Mouse (Mus musculus) right cerebral cortex, postnatal 14 days (tissue): Measurements from ENCODE around the gene Eipr1.

ENCODE experiments used
- DNase-seq: peaks from one replicate; pipeline ENCODE4 v3.0.0; 2022

The Eipr1 gene

DNA sequence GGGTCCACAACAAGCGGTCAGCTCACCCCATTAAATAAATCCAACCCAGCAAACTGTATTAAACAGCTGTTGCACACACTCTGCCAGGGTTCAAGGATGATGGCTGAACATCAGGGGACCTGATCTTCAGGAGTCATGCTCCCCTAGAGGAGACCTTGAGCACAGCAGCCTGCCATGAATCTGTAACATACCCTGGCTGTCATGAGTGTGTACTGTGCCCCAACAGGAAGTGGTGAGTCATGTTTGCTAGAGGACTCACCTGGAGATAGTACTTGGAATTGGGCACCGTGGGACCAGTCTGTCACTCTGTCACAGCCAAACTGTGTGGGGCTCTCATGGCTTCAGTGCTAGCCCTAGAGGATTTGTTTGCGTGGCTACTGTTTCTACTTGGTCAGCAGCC, 77.9 kb downstream of the Eipr1 start:
- DNase-seq, result no peak

DNA sequence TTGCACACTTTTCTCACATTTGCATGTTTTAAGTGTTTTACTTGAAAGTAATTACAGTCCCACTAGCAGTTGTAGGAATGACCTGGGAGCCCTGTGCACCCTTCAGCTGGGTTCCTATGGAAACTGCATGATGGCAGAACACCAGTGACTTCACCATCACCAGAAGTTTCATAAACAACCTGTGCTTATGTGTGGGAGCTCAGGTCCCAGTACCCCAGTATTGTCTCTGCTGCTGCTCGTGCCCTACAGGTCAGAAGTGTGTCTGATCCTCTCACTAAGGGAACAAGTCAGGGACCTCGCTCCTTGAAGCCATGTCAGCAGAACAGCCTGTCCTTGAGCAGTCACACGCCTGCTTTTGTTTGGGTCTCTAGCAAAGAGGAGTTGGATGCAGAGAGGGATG, 78.9 kb downstream of the Eipr1 start:
- no peak for DNase-seq

DNA sequence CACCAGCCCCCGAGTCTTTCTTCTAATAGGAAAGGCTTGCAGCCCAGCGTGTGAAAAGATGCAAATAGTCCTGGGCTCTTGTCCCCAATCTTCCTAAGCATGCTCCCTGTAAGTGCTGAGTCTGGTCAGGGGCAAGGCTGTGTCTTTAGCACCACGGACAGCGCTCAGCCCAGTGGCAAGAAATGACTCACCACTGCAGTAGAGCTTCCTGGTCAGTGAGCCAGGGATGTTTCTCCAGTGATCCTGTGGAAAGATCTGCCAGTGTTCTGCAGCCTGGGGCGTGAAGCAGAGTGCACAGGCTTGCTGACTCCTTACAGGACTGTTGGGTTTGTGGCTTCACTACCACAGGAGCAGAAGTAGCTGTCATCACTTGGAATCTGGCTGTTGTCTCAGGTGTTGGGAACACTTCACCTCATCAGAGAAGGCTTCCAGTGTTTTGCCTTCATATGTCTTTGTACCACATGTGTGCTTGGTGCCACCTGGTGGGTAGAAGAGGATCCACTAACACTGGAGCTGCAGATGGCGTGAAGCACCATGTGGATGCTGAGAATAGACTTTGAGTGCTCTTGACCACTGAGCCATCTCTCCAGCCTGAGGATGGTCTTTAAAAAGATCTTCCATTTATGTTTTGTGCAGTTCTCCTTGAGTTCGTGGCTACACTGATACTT, 79.6 kb downstream of the Eipr1 start:
- peak; percentile 34 for DNase-seq

DNA sequence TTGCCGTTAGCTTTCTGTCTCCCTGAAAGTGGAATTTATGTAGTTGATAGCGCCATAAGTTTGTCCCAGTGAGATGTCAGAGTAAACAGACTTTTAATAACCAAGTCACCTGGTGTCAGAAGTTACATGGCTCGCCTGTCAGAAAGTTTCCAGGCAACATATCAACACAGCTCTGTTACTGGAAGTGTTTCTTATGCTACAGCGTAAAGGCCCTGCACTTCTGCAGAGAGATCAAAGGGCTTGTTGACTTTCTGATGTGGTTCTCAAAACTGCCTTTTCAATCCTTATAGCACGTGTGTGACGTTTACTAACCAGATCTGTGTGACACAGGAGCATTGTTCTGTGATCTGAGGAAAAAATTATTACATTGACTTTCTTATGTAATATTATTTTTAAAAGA, 82.7 kb downstream of the Eipr1 start:
- DNase-seq, result no peak

DNA sequence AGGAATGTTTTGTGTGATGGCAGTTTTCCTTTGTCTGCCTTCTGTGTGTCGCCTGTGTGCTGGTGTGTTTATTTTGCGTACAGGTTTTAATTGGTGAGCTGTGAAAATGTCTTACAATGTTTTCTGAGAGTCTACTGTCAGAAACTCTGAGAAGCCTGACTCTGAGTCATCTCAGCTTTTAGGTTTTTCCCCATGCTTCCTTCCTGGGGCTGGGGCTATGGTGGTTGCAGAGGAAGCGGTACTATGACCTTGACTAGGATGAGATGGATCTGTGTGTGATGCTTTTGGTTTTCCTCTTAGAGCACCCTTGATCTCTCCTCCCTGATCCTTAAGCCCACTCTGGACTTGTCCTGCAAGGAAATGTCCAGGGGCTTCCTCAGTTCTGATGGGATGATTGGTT, 84.1 kb downstream of the Eipr1 start:
- no peak for DNase-seq

DNA sequence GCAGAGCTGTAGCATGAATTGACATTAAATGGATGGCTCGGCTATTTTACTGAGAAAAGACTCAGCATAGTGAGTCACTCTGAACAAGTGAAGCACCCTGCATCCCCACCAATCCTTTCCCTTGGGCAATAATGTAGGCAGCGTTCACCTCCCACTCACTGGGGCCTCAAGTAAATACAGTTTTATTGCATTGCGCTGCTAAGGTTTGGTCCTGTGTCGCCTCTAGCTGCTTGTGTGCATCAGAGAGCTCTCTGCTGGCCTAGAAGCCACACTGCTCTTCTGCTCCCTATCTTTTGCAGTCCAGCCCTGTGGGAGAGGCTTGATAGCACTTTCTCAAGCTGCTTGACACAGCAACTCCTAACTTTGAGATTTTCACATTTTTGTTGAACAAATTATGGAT, 86.7 kb downstream of the Eipr1 start:
- DNase-seq, result no peak

DNA sequence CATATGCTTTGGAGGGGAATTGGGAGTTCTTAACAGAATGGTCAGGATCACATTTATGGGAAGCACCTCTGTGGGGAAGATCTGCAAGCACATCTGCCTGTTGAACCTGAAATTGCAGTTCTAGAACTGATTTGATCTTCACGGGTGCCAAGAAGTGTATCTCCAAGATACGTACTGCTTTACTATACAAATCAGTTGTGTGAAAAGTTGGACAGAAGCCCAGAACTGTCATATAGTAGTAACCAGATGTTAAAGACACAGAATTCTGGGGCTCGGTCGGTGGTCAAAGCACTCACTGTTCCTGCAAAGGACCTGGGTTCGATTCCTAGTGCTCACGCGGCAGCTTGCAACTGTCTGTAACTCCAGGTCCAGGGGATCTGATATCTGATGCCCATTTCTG, 87.4 kb downstream of the Eipr1 start:
- DNase-seq, result no peak

DNA sequence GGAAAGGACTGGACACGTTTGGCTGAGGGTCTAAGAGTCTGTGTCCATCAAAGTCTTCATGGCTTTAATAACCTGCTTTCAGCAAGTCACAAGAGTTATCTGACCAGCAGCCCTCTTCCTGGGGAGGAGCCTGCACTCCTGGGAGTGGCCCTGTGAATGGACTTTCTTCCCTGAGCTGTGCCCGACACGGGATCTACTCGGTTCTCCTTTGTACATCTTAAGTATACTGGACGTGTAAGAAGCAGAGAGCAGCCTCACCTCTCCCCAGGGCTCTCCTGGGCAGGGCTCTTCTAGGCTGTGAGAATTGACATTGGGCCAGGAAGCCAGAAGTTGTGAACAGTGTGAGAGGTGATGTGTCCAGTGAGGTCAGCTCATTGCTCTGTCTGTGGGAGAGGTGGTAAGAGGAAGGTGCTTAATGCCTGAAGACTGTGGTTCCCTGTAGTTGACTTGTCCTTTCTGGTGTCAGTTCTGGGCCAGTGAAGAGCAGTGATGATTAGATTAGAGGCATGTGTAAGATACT, 89.6 kb downstream of the Eipr1 start:
- no peak for DNase-seq

DNA sequence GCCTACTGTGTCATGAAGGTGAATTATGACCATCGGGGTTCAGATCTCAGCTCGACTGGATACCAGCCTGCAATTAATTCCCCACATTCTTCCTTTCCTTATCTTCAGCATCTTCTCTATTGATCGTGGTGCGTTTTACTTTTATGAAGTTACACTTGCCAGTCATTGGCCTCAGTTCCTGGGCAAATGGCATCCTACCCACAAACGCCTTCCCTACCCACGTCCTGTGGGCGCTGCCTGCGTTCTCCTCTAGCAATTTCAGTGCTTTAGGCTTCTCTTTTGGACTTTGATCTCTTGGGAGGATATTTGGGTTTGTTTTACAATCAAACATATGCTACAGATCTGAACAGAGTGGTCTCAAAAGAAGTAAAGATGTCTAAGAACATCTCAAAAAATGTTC, 94.2 kb downstream of the Eipr1 start:
- DNase-seq, result no peak

DNA sequence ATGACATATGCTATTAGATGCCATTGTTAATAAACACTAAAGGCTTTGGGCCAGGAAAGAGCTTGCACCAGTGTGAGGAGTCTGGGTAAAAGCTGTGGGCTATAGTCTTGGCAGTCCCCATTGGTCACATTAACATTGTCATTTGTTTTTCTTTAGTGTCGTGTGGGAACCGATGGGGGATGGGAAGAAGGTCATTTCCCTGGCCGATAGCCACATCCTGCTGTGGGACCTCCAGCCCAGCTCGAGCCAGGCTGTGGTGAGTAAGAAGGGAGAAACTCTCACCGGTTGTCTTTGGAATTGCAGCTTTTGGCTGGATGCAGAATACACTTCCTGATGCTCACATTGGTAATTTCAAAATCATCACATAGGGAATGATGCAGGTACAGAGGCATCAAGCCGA, 95.8 kb downstream of the Eipr1 start:
- DNase-seq, result no peak

DNA sequence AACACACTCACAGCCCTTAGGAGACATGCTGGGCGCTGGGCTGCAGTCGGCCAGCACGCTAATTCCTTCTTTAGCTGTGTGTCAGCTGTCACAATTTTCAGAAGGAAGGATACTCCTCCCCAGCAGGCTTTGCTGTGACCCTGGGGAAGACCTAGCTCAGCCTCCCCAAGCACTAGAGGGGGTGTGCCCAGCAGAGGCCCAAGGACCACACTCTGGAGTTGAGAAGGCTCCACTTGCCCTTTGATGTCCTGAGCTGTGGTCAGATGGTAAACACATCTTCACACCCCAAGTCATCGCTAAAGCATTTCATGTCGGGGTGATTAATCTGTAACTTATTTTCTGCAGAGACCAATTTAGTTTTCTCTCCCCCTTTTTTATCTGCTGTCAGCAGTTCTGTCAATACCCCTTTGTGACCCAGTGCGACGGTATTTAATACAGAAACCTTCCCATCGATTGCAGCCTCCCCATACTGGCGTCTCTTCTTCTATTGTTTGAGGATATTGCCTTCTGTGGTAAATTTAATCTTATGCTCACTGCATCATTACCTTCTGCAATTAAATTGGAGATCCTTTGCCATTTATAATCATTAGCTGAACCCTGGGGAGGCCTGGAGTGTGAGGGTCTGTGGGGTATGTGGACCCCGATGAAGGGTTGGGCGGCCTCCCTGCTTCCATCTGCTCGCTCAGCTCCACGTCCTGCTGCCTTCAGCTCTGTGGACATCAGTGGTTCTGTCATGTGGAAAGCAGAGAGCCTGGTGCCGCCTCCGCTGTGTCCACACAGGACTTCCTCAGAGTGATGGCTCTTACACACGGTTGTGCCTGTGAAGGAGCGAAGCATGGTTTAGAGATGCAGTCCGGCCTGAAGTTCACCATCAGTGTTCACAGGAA, 97.4 kb downstream of the Eipr1 start:
- DNase-seq, result no peak

DNA sequence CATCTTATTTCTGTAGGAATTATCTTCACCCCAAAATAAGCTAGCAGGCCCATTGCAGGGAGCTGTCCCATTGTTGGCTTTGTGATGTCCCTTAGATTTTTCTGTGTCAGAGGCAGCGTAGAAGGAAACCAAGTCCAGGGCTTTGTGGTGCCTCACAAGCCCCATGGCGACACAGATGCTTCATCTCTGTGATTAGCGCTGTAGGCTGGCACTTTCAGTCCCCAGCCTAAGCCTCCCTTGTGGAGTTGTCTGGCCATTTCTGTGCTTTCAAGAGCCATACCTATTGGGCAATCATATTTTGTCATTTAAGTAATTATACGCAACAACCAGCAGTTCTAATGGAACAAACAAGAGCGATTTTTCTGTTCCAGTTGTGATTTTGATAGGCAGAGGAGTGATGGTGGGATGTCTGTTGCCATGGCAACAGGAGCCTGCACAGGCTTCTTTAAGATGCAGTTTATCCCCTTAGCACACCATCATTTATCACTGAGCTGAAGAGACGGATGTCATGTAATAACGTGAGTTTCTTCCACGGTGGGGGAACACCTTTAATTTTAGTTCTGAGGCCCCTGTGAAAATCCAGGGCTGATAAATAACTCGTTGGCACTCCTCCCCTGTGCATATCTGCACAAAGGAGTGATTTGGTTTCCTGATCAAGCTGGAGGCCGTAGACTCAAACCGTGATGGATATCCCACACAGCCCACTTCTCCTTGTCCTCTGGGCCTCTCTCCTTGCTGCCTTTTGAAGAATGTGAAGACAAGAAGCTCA, 108.1 kb downstream of the Eipr1 start:
- peak; percentile 3 for DNase-seq

DNA sequence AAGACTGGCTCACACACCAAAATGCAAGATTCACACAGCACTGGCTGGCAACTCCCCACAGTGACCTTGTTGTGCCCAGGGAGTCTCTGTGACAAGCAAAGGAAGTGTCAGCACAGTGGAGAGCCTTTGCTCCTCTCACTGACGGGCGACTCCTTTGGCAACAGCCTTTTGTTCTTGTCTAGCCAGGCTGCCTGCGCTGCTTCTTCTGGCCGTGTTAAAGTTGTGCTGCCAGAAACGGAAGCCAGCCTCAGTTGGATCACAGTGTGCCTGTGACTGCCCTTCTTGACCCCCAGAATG, 108.6 kb downstream of the Eipr1 start:
- DNase-seq, result peak; percentile 8

DNA sequence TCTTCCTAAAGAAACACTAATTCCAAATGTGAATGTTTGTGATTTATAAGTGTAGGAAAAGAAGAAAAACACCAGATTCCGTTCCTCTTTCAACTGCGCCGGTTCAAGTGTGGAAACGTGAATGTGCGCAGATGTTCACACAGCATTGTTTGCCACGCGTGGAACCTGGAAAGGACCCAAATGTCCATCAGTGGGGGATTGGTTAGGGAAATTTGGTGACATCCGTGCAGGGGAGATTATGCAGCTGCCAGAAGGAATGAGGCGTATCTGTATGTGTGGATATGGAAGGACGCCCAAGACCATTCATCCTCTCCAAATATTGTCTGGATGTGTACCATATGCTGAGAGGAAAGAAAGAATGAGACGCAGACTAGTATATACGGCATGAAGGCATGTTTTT, 111.7 kb downstream of the Eipr1 start:
- DNase-seq, result no peak

DNA sequence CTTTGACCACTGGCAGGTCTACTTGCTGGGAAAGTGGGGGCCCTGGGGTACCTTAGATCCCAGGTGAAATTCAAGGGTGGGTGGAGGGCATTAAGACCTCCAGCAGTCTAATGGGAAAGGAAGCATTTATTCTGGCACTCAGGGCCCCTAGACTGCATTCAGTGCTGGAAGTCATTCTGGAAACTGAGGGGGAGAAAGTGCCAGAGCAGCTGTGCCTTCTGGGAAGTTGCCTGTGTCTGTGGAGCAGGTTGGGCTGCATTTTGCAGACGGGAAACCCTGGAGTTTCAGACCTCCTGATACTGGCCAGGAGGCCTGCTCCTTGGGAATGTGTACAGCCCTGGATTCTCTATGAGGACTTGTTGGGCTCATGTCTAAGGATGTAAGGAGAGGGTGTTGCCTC, 114.5 kb downstream of the Eipr1 start:
- DNase-seq, result no peak

DNA sequence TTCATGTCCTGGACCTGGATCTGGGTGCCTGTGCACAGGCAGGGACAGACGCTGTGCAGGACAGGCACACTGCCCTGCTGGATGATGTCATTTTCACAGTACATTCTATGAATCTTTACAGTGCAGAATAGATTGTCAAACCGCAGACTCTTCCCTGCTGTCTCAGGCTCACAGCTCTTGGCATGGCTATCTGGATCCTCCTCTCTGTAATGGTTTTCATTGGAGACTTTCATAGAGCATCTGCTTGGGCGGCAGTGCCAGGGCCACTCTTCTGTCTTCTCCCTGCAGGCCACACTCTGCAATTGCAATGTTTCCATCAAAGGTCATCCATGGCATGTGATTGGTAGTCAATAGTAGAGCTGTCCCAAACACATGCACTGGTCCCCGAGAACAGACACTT, 117.2 kb downstream of the Eipr1 start:
- DNase-seq, result no peak

DNA sequence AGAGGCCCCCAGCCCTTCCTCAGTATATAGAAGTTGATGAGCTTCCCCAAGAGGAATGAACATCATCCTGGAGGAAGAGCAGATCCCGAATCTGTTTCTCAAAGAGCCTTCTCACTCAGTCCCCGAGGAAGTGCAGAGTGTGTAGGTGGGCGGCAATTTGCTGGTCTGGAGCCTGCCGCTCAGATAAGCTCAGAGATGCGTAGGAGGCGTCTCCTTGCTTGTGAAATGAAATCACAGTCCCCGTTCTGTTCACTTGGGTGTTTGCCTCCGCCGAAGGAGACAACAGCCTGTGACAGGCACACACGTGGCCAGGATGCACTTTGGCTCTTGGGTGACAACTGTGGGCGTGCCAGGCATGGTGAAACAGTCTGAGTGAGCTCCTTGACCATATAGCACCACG, 120.7 kb downstream of the Eipr1 start:
- DNase-seq, result peak; percentile 65

DNA sequence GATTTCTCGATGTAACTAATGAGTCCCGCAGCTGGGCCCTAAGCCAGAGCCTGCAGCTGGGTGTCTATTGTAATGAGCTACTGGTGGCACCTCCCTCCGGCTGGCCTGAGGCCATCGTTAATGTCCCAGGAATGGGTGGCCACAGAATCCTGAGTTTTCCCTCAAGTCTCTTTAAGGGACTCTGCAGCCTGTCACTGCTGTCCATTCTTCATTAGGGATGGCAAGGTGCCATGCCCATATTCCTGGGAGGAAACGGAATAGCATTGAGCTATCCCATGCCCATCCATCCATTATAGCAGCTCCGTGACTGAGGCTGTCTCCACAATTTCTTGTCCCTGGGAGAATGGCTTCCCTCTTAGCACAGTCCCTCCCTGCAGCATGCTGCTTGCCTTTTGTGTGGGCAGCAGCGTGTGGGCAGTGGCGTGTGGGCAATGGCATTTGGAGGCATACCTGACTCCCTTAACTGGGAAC, 123.2 kb downstream of the Eipr1 start:
- peak; percentile 45 for DNase-seq

DNA sequence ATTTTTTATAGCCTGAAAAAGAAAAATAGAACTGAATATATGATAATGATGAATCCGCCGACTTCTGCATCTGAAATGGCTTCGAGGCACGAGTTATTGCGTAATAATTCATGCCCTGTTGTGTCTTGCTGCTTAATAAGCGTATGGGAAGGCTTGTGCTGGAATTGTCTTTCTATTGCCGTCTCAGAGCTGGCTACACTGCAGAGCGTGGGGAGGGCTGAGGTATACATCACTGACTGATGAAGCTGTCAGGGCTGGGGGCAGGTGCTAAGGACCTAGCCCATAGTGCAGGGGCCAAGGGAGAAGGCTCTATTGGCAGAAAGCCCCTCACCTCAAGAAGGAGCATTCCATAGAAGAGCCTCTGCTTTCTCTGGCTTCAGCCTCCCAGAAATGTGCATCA, 123.9 kb downstream of the Eipr1 start:
- no peak for DNase-seq

DNA sequence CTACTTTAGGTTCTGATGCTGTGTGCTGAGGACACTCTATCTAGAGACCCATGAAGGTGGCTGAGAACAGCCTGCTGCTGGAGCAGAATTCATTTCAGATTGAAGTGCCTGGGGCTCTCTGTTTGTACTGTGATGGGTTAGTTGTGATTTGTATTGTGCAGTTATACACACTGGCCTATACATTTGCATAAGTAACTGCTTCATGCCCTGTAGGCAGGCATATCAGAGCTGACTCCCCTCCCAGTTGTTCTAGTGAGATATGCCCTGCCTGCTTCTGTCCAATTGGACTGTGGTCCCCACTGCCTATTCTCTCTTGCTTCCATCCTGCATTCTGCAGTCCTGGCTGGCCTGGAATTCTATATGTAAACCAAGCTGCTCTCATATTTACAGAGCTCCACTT, 128.9 kb downstream of the Eipr1 start:
- DNase-seq, result no peak

DNA sequence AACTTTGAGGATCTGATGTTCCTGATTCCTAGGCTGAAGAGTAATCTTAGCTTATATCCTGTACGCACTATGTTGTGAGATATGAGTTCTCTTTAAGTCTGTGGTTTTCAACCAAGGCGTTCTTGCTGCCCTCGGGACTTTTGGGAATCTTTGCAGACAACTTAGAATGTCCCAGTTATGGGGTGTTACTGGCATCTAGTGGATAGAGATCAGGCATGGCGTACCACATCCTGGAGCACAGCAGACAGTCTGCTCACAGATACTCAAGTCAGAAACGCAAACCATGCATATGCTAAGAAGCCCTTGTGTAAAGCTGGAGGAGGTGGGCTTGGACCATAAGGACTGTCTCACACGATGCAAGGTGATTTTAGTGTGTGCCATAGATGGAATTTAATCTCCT, 136.1 kb downstream of the Eipr1 start:
- DNase-seq, result no peak

DNA sequence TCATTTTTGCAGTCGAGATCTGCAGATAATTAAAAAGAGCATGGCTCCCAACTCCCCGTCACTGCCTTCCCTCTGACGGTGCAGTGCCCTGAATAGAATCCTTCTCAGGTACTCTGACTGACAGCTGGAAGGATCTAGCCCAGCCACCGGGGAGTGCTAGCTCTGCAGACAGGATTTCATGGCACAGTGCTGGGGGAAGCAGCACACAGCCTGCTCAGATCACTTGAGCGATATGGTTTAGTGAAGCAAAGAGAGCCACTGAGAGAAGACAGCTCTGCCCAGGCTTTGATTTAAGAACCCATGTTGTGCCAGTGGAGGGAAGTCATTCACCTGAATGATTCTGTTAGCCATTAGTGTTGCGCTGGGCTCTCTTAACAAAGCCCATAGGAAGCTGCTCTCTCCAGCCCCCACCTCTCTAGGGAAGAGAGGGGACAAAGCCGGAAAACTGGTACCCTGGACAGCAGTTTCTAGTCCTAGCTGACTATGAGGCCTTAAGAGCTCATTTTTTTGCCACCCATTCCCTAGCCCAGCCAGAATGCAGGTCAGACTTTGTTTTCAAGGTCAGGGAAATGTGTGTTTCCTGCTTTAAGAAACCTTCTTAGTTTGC, 137.6 kb downstream of the Eipr1 start:
- DNase-seq, result no peak

DNA sequence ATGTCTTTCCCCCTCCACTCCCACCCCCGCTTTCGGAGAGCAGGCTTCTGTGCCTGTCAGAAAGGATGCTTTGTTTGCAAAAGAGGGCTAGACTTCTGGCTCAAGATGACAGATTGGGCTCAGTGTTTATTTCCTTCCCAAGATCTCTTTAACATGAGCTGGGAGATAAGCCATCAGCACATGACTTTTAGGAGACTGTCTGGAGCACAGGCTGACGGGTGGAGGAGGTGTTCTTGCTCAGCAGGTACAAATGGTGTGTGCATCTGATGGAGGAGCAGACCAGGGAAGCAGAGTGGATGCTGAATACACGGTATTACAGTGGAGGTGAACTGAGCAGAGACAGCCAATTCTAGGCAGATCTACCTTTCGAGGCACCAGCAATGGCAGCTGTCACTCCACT, 139.9 kb downstream of the Eipr1 start:
- no peak for DNase-seq
